Mouse (Mus musculus) ES-CJ7 (cell line): ENCODE results near the gene Rhox2g.
A peak's percentile ranks its signal among the peaks of the same experiment; 100 is the strongest.
"Not testable (repeated sequence)": the region's sequence is repeated elsewhere in the genome, so short reads cannot be mapped to it uniquely, and the experiment has no call there.

Source experiments
- DNase-seq: peaks from one replicate; pipeline ENCODE4 v3.0.0; 2011; ENCODE audit warnings: low read depth, low spot score

Rhox2g gene

DNA sequence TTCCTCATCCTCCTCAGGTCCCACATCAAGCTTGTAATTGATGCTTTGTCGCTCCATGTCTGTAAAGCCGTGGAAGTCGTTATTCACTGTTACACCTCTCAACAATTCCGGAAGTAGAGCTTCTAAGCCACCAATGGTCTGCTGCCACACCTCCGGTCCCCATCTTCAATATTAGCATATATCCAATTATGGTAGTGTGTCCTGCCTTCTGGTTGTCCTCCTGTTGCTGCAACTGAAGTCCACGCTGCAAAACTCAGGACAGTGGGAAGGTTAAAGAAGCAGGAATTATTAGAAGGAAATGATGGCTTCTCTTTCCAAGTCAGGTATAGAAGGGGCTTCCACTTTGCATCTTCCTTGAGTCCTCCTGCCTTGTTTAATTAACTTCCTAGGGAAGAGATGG lies at the start of gene Rhox2g:
Gene Rhox2g, minus strand, starts transcription at position 101 of the 400 bp plus-strand sequence.
- DNase-seq: not testable (repeated sequence)

DNA sequence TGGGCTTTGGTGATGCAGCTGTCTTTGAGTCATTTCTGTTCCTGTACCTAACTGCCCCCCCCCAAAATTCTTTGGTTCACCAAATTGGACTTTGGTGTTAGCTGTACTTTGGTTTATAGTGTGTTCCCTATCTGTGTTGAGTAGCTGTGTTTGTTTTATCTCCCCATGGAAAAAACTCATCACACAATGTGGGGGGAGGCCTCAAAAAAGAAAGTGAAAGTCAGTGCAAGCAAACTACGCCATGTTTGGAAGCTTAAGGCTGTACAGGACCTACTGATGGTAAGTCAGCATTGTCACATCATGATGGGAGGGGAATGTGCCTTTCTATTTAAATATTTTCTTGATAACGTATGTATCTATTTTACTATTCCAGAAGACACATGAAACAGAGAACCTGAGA lies 49.0 kb upstream of the Rhox2g start:
- no peak for DNase-seq

- DNase-seq: peak; percentile 10
Measured at GRCm38 (mm10) chrX:37683031-37683715, 39.9 kb upstream of the Rhox2g start.

GRCm38 (mm10) chrX:37673177-37673576 lies 29.9 kb upstream of the Rhox2g start, which contains the start of gene Rhox2h:
TSS of gene Rhox2h (minus strand) at chrX:37673277.
- not testable (repeated sequence) for DNase-seq

DNA sequence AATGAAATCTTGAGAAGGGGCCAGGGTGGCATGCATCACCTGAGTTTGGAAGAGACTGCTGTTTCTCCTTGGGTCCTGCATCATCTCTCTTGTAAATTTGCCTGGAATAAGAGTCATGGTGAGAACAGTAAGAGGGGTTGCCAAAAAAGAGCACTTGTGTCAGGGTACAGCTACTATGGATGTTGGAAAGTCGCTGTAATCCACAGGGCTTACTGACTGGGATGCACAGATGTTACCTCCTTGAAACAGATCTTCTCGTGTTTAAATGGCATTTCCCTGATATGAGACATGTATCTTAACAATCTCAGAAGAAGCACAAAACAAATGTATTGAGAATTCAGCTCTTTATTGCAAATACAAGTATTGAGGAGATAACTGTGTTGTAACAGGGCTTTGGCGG lies 25.4 kb upstream of the Rhox2g start, which contains the start of gene Rhox3h:
Gene Rhox3h, minus strand, starts transcription at position 101 of the 400 bp plus-strand sequence.
- DNase-seq: not testable (repeated sequence)

GRCm38 (mm10) chrX:37651227-37651626 lies 8.0 kb upstream of the Rhox2g start, which contains the start of gene Rhox4g:
TSS of gene Rhox4g (minus strand) at chrX:37651327.
- DNase-seq: not testable (repeated sequence)

DNA sequence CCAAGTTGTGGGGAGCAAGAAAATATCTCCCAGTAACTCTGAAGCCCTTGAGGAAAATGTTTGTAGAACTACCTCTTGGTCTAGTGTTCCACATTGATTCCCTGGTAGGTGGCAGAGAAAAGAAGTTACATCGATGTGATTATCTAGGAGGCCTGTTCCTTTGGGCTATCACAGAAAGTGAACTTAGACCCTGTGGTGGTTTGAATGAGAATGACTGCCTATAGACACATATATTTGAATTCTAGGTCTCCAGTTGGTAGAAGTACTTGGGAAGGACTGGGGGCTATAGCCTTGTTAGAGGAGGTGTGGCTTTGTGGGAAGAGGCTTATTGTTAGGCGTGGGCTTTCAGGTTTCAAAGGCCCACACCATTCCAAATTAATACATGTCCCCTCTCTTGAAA lies 14.8 kb downstream of the Rhox2g start, which contains the start of gene Rhox3g:
Gene Rhox3g, minus strand, starts transcription at position 101 of the 400 bp plus-strand sequence.
- DNase-seq: not testable (repeated sequence)

DNA sequence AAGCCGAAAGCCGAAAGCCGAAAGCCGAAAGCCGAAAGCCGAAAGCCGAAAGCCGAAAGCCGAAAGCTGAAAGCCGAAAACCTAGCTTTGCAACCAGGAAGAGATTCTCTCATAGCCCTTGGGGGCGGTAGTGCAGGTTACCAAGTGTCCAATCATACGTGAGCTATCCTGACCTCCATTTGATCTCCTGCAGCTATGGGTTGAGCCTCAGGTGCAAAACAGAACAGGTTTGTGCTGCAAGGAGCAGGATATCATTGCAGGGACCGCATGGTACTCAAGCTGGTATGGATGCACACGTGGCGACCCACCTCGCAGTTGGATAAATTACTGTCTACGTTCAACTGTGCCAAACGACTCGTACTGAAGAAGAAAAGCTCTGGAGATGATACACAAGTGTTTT lies 35.7 kb downstream of the Rhox2g start, which contains the start of gene Rhox4f:
Gene Rhox4f, minus strand, starts transcription at position 101 of the 400 bp plus-strand sequence.
- DNase-seq: not testable (repeated sequence)
